Mouse (Mus musculus): ENCODE measurements around the gene Tspo2.

The Tspo2 gene

GRCm38 (mm10) chr17:48416425-48417195, 34.7 kb downstream of the Tspo2 start:
- peak; percentile 62 for DNase-seq

- peak; percentile 80 for DNase-seq
These were observed 35.3 kb downstream of the Tspo2 start for GRCm38 (mm10) chr17:48416011-48416410.

- DNase-seq, result peak; percentile 62
These were observed 40.1 kb downstream of the Tspo2 start for GRCm38 (mm10) chr17:48411241-48411640.

- DNase-seq, result no peak
These were observed 41.0 kb downstream of the Tspo2 start for GRCm38 (mm10) chr17:48410299-48410785.

DNA sequence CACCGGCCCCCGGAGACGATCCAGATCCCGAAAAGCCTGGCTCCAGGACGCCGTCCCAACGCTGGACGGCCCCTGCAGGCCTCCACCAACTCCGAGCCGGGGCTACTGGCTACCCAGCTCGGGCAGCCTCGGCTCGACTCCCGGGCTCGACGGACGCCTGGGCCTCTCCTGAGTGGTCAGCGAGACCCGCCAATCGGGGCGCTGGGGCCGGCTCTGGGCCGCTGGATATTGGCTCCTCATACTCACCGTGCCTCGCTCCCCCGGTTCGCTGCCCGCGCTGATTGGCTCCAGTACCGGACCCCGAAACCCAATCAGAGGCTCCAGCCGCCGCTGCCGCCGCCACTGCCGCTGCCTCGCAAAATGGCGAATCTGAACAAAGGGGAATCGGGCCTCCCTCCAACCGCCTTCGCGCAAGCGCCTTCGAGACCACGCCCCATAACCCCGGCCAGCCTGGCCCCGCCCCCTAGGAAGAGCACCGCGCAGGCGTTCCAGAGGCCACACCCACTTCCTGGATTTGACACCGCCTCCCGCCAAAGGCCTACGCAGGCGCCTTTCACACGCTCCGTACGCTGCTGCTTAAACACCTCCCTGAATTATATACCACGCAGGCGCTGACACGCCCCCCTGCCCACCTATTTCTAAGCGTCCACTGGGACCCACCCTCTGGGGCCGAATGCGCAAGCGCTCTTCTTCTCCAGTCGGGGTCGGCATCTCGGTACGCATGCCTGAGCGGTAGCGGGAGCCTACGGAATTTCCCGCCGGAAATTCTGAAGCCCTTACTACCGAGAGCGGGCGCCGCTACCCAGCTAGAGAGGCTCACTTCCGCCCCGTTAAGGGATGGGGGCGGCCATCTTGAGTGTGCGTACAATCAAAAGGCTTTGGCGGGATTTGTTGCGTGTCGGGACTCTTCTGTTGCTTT, 41.7 kb downstream of the Tspo2 start, which contains the start of the genes Nfya and Oard1:
Gene Nfya, minus strand, starts transcription at position 527 of the 919 bp plus-strand sequence.
Gene Oard1, plus strand, starts transcription at position 635 of the 919 bp plus-strand sequence.
- DNase-seq, result peak; percentile 100

GRCm38 (mm10) chr17:48408526-48409291, 42.6 kb downstream of the Tspo2 start:
- DNase-seq, result peak; percentile 82

DNA sequence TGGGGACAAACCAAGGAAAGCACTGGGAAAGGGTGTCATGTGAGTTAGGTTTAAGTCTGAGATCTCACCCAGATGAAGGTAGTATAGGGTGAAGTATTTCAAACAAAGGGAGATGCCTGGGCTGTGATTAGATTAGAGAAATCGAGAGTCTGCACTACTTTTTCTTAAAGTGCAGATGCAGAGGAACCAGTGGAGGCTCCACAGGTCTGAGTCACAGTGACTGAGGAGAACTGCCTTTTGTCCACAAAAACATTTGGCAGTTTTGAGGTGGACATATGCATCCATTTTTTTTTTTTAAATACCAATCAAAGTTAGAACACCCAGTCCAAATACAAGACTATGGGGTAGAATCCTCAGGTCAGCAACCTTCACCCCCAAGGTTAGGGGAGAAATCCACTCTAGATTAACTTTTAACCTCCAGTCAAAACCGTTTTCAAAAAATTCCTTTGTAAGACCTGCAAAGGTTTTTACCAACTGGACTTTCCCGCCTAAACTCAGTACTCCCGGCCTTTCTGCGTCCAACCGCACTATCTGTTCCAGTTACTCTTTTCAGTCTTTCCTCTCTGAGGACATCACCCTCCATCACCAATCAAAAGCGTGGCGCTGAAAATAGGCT, 43.3 kb downstream of the Tspo2 start:
- DNase-seq, result no peak

- DNase-seq, result peak; percentile 44
These were observed 44.2 kb downstream of the Tspo2 start for GRCm38 (mm10) chr17:48407154-48407553.

- DNase-seq, result no peak
These were observed 46.6 kb downstream of the Tspo2 start for GRCm38 (mm10) chr17:48404706-48405105.

DNA sequence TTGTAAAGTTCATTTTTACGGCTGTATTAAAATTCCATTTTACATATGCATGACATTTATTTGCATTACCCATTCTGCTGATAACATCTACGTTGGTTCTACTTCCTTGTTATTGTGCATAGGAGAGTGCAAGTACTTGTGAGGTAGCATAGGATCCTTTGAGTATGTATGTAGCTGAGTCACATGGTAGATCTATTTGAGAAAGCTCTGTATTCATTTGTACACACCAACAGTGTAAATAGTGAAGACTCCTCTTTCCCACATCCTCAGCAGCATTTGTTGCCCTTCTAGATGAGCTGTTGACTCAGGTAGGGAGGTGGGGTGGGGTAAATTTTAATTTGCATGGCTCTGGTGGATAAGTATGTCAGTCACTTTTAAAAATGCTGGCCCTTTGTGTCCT, 47.5 kb downstream of the Tspo2 start:
- DNase-seq, result no peak

DNA sequence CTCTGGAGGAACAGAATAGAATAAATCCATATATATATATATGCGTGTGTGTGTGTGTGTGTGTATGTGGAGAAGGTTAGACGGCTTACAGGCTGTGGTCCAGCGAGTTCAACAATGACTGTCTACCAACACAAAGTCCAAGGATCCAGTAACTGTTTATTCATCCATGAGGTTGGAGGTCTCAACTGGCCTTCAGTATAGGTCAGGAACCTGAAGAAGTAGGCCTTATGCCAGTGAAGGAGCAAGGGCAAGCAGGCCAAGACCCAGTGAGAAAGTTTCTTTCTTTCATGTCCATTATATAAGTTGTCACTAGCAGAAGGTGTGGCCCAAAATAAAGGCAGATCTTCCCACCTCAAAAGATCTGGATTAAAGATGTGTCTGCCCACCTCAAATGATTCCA, 48.6 kb downstream of the Tspo2 start:
- no peak for DNase-seq

DNA sequence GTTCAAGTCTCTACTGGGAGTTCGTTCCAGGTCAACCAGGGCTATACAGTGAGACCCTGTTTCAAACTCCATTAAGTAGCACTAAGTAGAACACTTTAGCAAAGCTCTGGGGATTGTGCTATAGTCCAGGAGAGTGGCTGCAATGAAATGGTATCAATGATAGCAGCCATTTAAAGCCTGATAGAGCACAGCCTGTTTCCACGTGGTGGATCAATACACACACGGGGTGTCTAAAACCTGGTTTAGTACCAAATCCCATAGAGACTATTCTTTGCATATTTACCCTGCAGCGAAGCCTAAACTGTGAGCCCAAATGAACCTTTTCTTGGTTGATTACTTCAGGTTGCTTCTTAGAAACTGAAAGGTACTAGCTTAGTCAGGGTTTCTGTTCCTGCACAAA, 49.6 kb downstream of the Tspo2 start:
- DNase-seq, result no peak

Measured in cerebellum, adult 9-10 months (tissue).